Mouse (Mus musculus) cerebellum, postnatal 10 days (tissue): ENCODE measurements around the gene Caly.

Experiments
- DNase-seq, 2 experiments: peaks; one replicate each; pipeline ENCODE4 v3.0.0; 2021; ENCODE audit warnings: mixed read lengths in 2 of 2

The Caly gene

GRCm38 (mm10) chr7:140081408-140082241 is 723 bp downstream of the Caly start:
- peak; percentile 63 to 66 for DNase-seq

GRCm38 (mm10) chr7:140080503-140081156 is 1.7 kb downstream of the Caly start:
- peak; percentile 96 for DNase-seq

DNA sequence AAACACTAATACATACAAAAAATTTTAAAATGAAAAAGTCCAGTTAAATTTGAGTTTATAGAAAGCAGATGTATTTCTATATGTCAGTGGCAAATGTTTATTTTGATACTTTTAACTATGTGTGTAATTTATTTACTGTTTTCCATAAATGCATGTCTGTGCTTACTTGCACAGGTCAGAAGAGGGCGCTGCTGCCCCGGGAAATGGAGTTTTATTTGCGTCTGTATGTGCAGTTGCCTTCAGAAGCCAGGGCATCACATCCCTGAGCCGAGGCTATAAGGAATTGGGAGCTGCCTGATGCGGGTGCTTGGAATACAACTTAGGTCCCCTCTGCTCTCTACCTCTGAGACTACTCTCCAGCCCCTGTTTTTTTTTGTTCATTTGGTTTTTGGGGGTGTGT is 3.6 kb downstream of the Caly start:
- peak; percentile 85 to 86 for DNase-seq

GRCm38 (mm10) chr7:140077698-140078097 is 4.7 kb downstream of the Caly start:
- no peak for DNase-seq

GRCm38 (mm10) chr7:140070042-140070711 is 12.2 kb downstream of the Caly start:
- no peak for DNase-seq

GRCm38 (mm10) chr7:140067397-140067796 is 15.0 kb downstream of the Caly start:
- DNase-seq: no peak

DNA sequence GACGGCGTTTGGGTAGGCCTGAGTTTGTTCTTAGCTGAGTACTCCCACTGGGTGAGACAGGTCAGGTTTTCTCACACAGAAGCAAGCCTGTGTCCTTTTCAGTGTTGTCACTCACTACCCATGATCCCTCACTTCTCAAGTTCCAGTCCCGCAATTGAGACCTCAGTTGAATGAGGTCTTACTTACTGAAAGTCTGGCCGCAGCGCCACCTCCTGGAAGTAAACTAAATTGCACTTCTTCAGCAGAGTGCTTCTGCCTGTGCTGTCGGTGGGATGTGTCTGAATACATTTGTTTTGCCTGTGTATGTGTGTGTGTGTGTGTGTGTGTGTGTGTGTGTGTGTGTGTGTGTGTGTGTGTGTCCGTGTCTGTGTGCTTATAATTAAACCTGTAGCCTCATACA is 19.3 kb downstream of the Caly start:
- DNase-seq: peak; percentile 87 to 89

GRCm38 (mm10) chr7:140062307-140062706 is 20.0 kb downstream of the Caly start:
- peak; percentile 55 to 62 for DNase-seq

- no peak for DNase-seq
Measured at GRCm38 (mm10) chr7:140061832-140062130, 20.6 kb downstream of the Caly start.

DNA sequence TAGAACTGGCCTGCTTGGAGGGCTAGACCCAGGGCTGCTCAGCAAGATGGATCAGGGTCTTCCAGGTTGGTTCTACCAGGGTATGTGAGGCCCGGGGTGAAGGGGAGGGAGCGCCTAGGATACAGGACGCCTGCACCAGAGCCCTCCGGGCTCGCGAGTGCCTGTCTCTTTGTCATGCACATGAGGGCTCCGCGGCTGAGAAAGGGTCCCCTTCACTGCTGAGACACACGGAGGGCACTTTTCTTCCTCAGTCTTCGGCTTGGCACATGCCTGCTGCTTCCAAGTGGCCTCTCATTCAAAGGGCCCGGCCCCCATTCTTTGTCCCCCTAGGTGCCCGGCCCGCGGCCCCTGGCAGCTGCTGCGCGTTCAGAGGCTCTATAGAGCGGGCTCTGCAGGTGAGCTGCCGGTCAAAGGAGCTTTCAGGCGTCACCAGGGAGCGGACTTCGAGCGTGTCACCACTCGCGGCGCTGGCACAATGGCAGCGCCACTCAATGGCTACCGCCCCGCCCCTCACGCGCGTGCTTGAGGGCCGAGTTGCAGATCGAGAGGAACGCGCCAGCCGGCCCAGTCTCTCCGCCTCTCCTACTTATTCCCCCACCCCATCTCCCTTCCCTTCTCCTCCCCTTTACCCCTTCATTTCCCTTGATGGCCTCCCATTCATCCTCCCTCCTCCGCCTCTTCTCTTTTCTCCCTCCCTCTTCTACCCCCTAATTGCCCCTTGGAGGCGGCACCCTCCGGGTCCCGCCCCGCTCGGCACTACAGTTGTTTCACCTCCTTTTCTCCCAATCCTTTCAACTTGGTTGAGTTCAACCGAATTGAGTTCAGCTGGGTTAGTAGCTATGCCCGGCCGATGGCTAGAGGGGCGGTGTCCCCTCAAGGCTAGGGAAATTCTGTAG is 21.2 kb downstream of the Caly start:
- peak; percentile 49 to 58 for DNase-seq

DNA sequence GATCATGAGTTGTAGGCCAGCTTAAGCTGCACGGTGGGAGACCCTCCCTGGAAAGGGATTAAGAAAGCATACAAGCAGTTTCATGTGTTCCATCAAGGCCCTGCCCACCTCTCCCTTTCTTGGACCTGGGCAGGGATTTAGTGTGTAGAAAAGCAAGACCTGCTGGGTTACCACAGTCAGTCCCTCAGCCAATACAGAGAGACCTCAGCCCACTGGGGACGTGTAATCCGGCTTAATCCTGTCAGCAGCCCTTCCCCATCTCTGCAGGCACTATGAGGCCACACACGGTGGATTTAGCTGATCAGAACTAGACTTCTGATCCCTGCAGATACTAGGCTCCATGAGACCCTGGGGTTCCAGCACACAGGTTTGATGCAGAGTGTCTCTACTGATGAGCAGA is 22.7 kb downstream of the Caly start:
- DNase-seq: no peak

- DNase-seq: no peak
Measured at GRCm38 (mm10) chr7:140058528-140058927, 23.8 kb downstream of the Caly start.

GRCm38 (mm10) chr7:140057413-140058407 is 24.6 kb downstream of the Caly start:
- peak; percentile 53 to 65 for DNase-seq

DNA sequence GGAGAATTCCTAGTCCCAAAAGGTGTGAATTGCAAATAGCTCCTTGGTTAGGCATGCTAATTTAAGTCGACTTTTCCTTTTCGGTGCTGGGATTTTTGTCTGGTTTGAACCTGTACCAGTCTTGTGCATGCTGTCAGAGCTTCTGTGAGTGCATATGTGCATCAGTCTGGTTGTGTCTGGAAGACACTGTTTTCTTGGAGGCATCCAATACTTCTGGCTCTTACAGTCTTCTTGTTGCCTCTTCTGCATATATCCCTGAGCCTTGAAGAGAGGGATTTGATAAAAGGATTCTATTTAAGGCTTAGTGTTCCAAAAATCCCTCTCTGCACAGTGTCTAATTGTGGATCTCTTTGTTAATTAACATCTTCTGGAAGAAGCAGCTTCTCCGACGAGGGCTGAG is 28.2 kb downstream of the Caly start:
- no peak for DNase-seq

GRCm38 (mm10) chr7:140049115-140049689 is 33.1 kb downstream of the Caly start:
- DNase-seq: peak; percentile 45 to 47

GRCm38 (mm10) chr7:140048361-140049114 is 33.8 kb downstream of the Caly start, which contains the start of gene Msx3:
Msx3 (minus strand) TSS chr7:140049089.
- peak in 1 of 2 experiments; percentile 20 for DNase-seq

DNA sequence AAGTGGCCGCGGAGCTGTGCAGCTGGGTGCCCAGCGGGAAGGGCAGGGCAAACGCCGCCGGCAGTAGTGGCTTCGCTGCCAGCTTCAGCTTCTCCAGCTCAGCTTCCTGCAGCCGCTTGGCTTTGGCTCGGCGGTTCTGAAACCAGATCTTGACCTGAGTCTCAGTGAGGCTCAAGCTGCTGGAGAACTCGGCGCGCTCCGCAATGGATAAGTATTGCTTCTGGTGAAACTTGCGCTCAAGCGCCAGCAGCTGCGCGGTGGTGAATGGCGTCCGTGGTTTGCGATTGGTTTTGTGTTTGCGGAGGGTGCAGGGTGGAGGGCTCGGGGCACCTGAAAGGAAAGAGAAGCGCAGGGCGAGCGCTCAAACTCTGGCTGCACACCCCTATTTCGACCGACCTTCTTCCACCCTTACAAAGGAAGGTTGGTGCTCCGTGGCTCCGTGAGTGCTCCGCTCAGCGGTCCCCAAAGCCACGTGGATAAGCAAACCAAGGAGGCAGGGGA is 34.5 kb downstream of the Caly start:
- DNase-seq: peak; percentile 52 to 68

DNA sequence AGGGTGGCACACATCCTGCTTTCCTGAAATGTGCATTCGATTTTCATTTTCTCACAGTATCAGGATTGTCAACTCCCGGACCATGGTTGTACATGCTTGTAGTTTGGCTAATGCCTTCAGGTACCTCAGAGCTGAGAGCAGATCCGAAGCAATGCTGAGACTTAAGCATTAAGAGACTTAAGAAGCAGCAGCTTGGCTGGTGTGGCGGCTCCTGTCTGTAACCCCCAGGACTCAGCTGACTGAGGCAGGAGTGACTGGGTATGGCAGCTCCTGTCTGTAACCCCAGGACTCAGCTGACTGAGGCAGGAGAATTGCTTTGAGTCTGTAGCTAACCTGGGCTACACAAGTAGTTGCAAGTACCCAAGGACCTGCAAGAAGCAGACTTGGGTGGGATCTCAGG is 36.8 kb downstream of the Caly start:
- DNase-seq: no peak

DNA sequence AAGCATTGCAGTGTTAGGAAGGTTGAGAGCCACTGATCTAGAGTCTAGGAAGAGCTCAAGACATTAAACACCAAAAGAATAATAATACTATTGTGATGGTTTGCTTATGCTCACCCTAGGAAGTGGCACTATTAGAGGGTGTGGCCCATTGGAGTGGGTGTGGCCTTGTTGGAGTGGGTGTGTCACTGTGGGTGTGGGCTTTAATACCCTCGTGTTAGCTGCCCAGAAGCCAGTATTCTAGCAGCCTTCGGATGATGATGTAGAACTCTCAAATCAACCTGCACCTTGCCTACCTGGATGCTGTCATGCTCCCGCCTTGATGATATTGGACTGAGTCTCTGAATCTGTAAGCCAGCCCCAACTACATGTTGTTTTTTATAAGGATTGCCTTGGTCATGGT is 39.6 kb downstream of the Caly start:
- no peak for DNase-seq

GRCm38 (mm10) chr7:140037171-140037555 is 45.2 kb downstream of the Caly start:
- DNase-seq: no peak
